Mouse (Mus musculus): ENCODE data around the gene Kansl1.

Gene Kansl1

GRCm38 (mm10) chr11:104309377-104310225, 159.1 kb downstream of the Kansl1 start:
- DNase-seq (ENCODE audit: low spot score): no peak

GRCm38 (mm10) chr11:104307136-104307535, 161.5 kb downstream of the Kansl1 start:
- no peak for DNase-seq (ENCODE audit: low spot score)

GRCm38 (mm10) chr11:104306483-104306882, 162.2 kb downstream of the Kansl1 start:
- no peak for DNase-seq (ENCODE audit: low spot score)

DNA sequence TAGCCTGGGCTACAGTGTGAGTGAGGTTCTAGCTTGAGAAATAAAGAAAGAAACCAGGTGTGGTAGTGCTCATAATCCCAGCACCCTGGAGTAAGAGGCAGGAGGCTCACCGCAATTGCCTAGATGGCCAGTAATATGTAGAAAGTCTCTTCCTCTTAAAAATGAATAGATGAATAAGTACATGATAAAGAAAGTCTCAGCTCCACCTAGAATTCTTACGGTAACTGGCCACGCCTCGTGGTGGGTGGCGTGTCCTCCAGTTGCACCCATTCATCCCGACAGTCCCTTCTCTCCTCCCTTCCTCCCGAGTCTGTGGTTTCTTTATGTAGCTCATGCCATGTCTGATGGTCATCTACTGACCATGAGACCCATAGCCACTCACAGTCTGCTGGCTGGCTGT, 162.9 kb downstream of the Kansl1 start:
- no peak for DNase-seq (ENCODE audit: low spot score)

DNA sequence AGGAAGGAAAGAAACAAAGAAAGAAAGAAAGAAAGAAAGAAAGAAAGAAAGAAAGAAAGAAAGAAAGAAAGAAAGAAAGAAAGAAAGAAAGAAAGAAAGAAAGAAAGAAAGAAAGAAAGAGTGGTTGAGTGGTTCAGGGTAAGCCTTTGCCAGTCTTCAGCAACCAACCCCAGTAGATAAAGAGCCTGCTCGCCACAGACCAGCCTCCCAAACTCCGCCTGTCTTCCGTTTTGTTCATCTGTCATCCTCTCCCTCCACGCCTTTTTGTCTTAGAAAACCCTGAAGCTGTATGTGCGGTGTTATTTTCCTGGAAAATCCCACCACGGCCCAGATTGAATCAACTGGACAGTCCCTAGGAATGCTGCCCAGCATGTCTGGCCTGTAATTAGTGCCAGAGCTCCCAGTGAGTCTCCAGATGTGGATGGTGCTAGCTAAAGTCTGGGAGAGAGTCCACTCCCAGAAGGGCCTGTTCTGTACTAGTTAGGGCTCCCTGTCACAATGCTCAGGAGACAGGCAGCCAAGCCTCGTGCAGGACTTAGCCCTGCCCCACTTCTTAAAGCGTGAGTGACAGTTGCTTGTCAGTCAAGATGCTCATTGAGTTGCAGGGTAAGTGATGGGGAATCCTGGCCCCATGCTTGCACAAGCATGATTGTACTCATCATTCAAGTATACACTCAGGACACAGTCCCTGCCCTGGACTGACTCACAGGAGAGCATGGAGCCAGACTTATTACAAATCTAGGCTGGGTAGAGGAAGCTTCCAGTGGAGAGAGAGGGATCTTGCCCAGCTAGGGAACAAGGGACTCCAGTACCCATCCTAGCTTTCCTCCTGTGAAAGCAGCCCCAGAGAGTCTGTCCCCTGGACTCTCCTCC, 165.3 kb downstream of the Kansl1 start:
- peak; percentile 53 for DNase-seq (ENCODE audit: low spot score)

GRCm38 (mm10) chr11:104302628-104303027, 166.0 kb downstream of the Kansl1 start:
- DNase-seq (ENCODE audit: low spot score): no peak

- DNase-seq (ENCODE audit: low spot score): no peak
These were observed 171.0 kb downstream of the Kansl1 start for GRCm38 (mm10) chr11:104297671-104298070.

DNA sequence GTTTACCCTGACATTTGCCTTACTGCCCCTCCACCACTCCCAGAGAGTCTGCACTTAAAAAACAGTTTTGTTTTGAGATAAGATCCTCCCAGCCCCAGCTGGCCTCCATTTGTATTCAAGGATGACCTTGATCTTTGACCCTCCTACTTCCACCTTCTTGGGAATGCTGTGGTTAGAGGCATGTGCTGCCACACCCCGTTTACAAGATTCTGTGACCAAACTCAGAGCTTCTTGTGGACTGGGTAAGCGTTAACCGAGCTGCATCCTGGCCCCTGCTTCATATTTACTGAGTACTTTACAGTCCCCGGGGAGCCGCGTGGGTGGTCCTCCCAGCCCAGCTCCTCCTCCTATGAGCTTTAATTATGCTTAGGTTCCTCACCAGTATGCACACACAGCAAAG, 173.0 kb downstream of the Kansl1 start:
- DNase-seq (ENCODE audit: low spot score): peak; percentile 26

GRCm38 (mm10) chr11:104295145-104295544, 173.5 kb downstream of the Kansl1 start:
- DNase-seq (ENCODE audit: low spot score): no peak

DNA sequence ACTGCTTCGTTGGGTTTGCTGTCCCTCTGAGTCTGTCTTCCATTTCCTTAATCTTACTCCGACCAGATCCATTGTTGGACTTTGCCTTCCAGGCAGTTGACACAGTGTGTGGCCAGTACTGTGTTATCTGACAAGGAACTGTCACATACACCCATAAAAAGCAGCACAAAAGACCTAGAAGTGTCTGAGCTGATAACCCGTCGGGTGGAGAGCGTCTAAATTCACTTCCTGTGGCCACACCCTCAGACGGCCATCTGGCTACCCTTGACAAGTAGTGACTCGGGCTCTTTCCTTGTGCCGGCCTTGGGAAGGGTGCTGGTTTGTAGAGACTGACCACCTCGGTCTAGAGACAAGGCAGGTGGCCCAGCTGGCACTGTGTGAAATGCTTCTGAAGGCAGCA, 175.4 kb downstream of the Kansl1 start:
- no peak for DNase-seq (ENCODE audit: low spot score)

GRCm38 (mm10) chr11:104292443-104293220, 176.0 kb downstream of the Kansl1 start:
- no peak for DNase-seq (ENCODE audit: low spot score)

- peak; percentile 94 for DNase-seq (ENCODE audit: low spot score)
These were observed 179.2 kb downstream of the Kansl1 start for GRCm38 (mm10) chr11:104289199-104290031.

DNA sequence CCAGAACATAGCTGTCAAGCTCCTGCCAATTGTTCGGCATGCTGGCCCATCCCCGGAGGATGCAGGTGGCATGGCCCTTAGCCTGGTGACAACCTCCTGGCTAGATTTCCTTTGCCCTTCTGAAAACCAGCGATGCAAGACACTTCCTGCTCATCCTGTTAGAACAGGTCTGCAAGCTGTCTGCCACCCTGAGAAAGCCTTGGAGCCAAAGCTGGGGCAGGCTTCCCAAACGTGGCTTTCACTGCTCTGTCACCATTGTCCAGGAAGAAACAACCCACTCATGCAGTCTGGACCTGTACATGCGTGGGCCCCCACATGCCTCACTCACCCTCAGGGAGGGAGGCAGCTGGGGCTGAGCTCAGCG, 179.8 kb downstream of the Kansl1 start:
- DNase-seq (ENCODE audit: low spot score): no peak

DNA sequence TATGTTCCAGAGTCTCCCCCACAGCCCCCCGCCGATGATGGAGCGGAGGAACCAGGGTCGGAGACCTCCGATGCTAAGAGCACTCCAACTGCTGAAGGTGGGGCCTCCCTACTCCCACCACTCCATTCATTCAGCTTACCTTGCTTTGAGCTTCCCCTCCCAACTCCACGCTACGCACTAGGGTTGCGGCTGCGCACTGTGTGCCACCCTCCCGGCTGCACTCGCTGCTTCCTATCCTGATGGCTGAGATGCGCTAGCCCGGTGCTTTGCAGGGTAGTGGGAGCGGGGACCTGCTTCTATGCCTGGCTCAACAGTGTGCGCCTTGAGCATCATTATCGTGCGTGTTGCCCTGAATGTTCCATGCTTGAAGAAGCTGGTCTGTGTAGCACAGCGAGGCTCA, 181.5 kb downstream of the Kansl1 start:
- no peak for DNase-seq (ENCODE audit: low spot score)

Measured in embryo, embryonic 10.5 days (tissue).